Mouse (Mus musculus) inflammation-experienced regulatory T-cells, adult 16 weeks (primary cell): ENCODE results near the gene Lce1m. TPM values are rescaled to one million over a fixed set of nuclear protein-coding genes. Genes with fewer than 3 reads are reported as not detected.

Experiments used
- polyA plus RNA-seq: library from polyadenylated mRNA; unstranded; fragments of 100-300 nt; shearing (Covaris generic); gene quantifications from one replicate; pipeline ENCODE4 v1.2.1, GENCODE M21; 2017

The Lce1m gene
- not detected for polyA plus RNA-seq

DNA sequence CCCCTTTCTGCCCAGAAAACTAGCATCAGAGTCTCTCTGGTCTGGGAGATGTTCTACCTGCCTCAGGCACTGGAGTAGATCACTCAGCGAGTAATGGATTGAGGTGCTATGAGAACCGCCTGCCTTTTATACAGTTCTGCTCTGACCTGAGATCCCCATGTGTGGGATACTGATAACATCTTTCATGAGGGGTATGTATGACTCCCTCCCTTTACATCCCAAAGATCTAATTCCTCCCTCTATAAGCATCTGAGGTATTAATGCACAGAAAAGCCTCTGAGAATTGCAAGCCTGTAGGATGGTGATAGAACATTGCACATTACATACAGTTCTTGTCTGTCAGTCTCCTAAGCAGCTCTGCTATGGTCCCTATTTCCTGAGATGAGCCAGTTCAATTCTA is at the start of gene Lce1m:
Gene Lce1m, minus strand, starts transcription at position 101 of the 400 bp plus-strand sequence.

DNA sequence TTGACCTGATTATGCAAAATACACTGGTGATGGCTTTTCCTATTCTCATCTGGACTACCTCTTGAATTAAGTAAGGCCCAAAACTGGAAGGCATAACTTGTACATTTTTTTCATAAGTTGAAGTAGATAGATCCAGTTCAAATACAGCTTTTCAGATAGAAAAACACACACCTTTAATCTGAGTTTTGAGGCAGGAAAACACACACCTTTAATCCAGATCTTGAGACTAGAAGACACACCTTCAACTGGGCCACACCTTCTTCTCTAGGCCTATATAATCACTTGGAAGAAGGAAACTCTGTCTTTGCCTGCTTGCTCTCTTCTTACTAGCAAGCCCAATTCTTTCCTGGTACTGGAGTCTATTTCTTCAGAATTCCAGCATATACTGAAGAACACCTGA is 49.7 kb upstream of the Lce1m start, which contains the start of gene Gm4858:
Gene Gm4858, plus strand, starts transcription at position 301 of the 400 bp plus-strand sequence.

DNA sequence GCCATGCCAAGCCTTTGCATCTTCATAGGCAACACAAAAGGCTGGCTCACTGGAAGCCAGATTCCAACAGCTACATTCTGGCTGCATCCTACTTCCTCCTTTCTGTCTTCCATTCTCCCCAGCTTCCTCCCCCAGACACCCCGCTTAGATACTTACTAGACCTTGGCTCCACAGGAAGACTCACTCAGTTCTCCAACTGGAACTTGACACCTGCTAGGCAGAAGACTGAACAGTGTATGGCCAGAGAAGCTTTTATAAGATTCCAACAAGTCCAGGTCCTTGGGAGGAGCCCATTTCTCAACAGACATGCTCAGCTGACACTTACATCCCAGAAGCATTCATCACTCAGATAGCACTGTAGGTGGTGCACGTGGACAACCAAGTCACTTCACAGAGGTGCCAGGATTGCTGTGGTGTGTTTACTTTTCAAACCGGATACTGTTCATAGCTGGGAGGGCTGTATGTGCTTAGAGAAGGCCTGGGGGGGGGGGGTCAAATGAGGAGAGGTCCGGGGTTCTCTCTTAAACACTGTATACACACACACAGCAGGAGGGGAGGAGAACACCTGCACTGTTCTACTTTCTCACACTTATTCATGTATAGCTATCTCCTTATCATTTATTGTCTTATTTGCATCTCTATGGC is 3.3 kb downstream of the Lce1m start, which contains the start of gene Crct1:
Gene Crct1, minus strand, starts transcription at position 228 of the 645 bp plus-strand sequence.

DNA sequence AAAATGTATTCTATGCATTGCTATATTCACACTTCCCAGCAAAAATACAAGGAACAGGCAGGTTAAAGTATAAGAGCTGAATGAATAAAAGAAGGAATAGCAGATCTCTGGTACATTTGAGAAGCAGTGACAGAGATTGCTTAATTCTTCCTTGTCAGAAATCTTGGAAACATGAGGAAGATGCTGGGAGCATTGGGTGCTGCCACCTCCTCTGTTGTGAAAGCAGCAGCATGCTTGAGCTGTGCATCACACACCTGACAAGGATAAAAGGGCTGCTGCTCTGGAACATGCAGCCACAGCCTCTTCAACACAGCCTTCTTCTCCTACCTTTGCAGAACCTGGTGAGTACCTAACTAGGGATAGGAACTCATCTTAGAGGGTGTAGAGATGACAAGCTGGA is 26.9 kb downstream of the Lce1m start, which contains the start of gene Lce3f:
Gene Lce3f, plus strand, starts transcription at position 301 of the 400 bp plus-strand sequence.

Other genes starting within 250 kb of the Lce1m start
- gene Lce1i, start 240.2 kb downstream of the Lce1m start, polyA plus RNA-seq: not detected
- not detected for gene Lce1j, start 228.5 kb downstream of the Lce1m start, polyA plus RNA-seq
- gene Lce1k, start 211.2 kb downstream of the Lce1m start, polyA plus RNA-seq: not detected
- not detected for gene Kprp, start 191.8 kb downstream of the Lce1m start, polyA plus RNA-seq
- gene Lce1l, start 167.8 kb downstream of the Lce1m start, polyA plus RNA-seq: not detected
- not detected for gene 2310050C09Rik, start 148.8 kb downstream of the Lce1m start, polyA plus RNA-seq
- not detected for gene Lce3a, start 92.8 kb downstream of the Lce1m start, polyA plus RNA-seq
- not detected for gene Lce3b, start 86.1 kb downstream of the Lce1m start, polyA plus RNA-seq
- not detected for gene Lce3c, start 74.6 kb downstream of the Lce1m start, polyA plus RNA-seq
- not detected for gene Lce3d, start 61.7 kb downstream of the Lce1m start, polyA plus RNA-seq
- not detected for gene Lce3e, start 52.0 kb downstream of the Lce1m start, polyA plus RNA-seq
- not detected for gene Lce3f, start 26.8 kb downstream of the Lce1m start, polyA plus RNA-seq
- gene Crct1, start 3.4 kb downstream of the Lce1m start, polyA plus RNA-seq: not detected
- 0.74 TPM for gene Gm4858, start 49.8 kb upstream of the Lce1m start, polyA plus RNA-seq
- not detected for gene Crnn, start 125.7 kb upstream of the Lce1m start, polyA plus RNA-seq
- gene Flg2, start 178.2 kb upstream of the Lce1m start, polyA plus RNA-seq: not detected